Mouse (Mus musculus) Muller cell, postnatal 12 days (primary cell): Measurements from ENCODE around the gene Glcci1.
A peak's percentile ranks its signal among the peaks of the same experiment; 100 is the strongest.
"Not testable (repeated sequence)": the region's sequence is repeated elsewhere in the genome, so short reads cannot be mapped to it uniquely, and the experiment has no call there.

Source experiments
- DNase-seq: peaks from one replicate; pipeline ENCODE4 v3.0.0-alpha.2; 2015; ENCODE audit errors: inconsistent ontology term

The Glcci1 gene

GRCm38 (mm10) chr6:8495109-8495826 lies 14.1 kb upstream of the Glcci1 start:
- no peak for DNase-seq

- DNase-seq: no peak
Observed at GRCm38 (mm10) chr6:8495827-8496222, 13.6 kb upstream of the Glcci1 start.

GRCm38 (mm10) chr6:8497234-8497867 lies 12.0 kb upstream of the Glcci1 start:
- no peak for DNase-seq

- DNase-seq: no peak
Observed at GRCm38 (mm10) chr6:8497868-8498257, 11.5 kb upstream of the Glcci1 start.

- DNase-seq: no peak
Observed at GRCm38 (mm10) chr6:8498961-8499360, 10.4 kb upstream of the Glcci1 start.

GRCm38 (mm10) chr6:8503953-8504352 lies 5.4 kb upstream of the Glcci1 start:
- DNase-seq: no peak

- no peak for DNase-seq
Observed at GRCm38 (mm10) chr6:8504521-8505228, 4.7 kb upstream of the Glcci1 start.

GRCm38 (mm10) chr6:8506631-8507030 lies 2.8 kb upstream of the Glcci1 start:
- no peak for DNase-seq

GRCm38 (mm10) chr6:8508883-8509536 lies 390 bp upstream of the Glcci1 start:
- peak; percentile 99 for DNase-seq

GRCm38 (mm10) chr6:8509961-8510863 lies 812 bp downstream of the Glcci1 start:
- DNase-seq: peak; percentile 33

- DNase-seq: peak; percentile 32
Observed at GRCm38 (mm10) chr6:8510864-8511428, 1.5 kb downstream of the Glcci1 start.

- no peak for DNase-seq
Observed at GRCm38 (mm10) chr6:8511447-8511846, 2.0 kb downstream of the Glcci1 start.

- no peak for DNase-seq
Observed at GRCm38 (mm10) chr6:8512416-8512815, 3.0 kb downstream of the Glcci1 start.

- DNase-seq: no peak
Observed at GRCm38 (mm10) chr6:8519687-8520086, 10.3 kb downstream of the Glcci1 start.

GRCm38 (mm10) chr6:8521231-8521630 lies 11.8 kb downstream of the Glcci1 start:
- no peak for DNase-seq

GRCm38 (mm10) chr6:8524717-8525116 lies 15.3 kb downstream of the Glcci1 start:
- DNase-seq: no peak

GRCm38 (mm10) chr6:8531104-8531894 lies 21.9 kb downstream of the Glcci1 start:
- no peak for DNase-seq

GRCm38 (mm10) chr6:8536944-8537343 lies 27.5 kb downstream of the Glcci1 start:
- no peak for DNase-seq

GRCm38 (mm10) chr6:8541531-8541930 lies 32.1 kb downstream of the Glcci1 start:
- not testable (repeated sequence) for DNase-seq

- DNase-seq: no peak
Observed at GRCm38 (mm10) chr6:8544822-8545221, 35.4 kb downstream of the Glcci1 start.
